Mouse (Mus musculus): ENCODE data around the gene Vwa3b. TPM values are rescaled to one million over a fixed set of nuclear protein-coding genes. Genes with fewer than 3 reads are reported as not detected.

Gene Vwa3b
- total RNA-seq, 2 experiments from 2014 or later: 0.91 to 1.7 TPM

GRCm38 (mm10) chr1:37219593-37219992, 193.2 kb downstream of the Vwa3b start:
- DNase-seq (ENCODE audit: low spot score in 2 of 2): no peak

GRCm38 (mm10) chr1:37220134-37220907, 193.9 kb downstream of the Vwa3b start:
- DNase-seq (ENCODE audit: low spot score in 2 of 2): peak; percentile 81 to 86

DNA sequence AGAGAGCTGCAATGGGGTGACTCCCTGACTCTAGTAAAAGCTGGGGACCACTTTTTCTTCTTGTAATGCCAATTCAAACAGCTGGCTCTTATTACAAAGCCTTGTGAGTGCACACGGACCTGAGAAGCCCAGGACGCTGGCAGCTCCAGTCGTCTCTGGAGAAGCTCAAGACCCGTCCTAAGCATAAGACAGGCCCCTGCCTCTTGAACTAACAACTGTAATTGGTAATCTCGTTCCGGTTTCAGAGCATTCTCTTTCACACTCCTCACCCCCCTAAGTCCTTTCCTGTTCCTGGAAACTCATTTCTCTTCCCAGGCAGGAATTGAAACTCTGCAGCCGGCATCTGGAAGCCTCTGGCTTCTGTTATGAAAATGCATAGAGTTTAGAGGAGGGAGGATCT, 195.6 kb downstream of the Vwa3b start:
- no peak for DNase-seq (ENCODE audit: low spot score in 2 of 2)

GRCm38 (mm10) chr1:37230404-37230803, 204.0 kb downstream of the Vwa3b start:
- DNase-seq (ENCODE audit: low spot score in 2 of 2): no peak

DNA sequence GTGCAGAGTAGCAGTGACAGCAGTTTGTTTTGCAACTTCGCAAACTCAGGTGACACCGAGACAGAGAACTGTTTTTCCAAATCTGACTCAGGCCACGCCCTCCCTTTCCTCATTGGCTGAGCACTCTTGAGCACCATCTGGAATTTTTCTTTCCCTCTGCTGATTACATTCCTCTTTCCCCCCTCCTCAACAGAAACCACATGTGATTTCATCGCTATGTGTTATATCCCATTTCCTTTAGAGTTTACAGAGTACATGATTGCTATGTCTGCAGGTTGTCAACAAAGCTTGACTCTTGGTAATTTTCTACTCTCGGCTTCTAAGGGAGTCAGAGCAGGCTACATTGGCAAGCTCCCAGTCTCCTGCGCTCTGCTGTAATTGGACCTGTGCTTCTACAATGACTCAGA, 204.9 kb downstream of the Vwa3b start:
- DNase-seq (ENCODE audit: low spot score in 2 of 2): peak; percentile 15 to 34

Other genes with a start within 250 kb of the Vwa3b start
- 10 to 100 TPM; 51.7 to 55.0 TPM for gene Tmem131, start 82.9 kb upstream of the Vwa3b start, total RNA-seq (2021)
- under 1 TPM in 1 of 2 experiments, not detected in 1; 0.12 TPM for gene Cnga3, start 187.8 kb downstream of the Vwa3b start, total RNA-seq (2021)

Measured in left cerebral cortex, adult 18-20 months (tissue).